Mouse (Mus musculus) intestine, embryonic 16.5 days (tissue): Measurements from ENCODE around the gene Rap1gap2. TPM values are rescaled to one million over a fixed set of nuclear protein-coding genes. Genes with fewer than 3 reads are reported as not detected.

Source experiments
- ATAC-seq: fragments of 200-750 bp; cut with Nextera tagmentation; 2 replicates; pipeline ENCODE4 v1.8.0; 2017; ENCODE audit warnings: moderate TSS enrichment, moderate library complexity
- H3K27ac ChIP-seq: fragments of 300-500 bp; sonication (generic); 2 replicates; pipeline ENCODE4 v1.5.1; 2014; ENCODE audit warnings: mild to moderate bottlenecking, low read length
- H3K27me3 ChIP-seq: fragments of 300-500 bp; sonication (generic); replicated peaks from 2 replicates; pipeline ENCODE4 v1.6.1; 2014; ENCODE audit warnings: low read length, control low read depth, mixed read lengths; ENCODE audit not compliant: control insufficient read depth, insufficient read depth
- H3K36me3 ChIP-seq: fragments of 300-500 bp; sonication (generic); 2 replicates; pipeline ENCODE4 v1.6.1; 2014; ENCODE audit warnings: low read length, control low read depth; ENCODE audit not compliant: control insufficient read depth, insufficient read depth
- H3K4me1 ChIP-seq: fragments of 300-500 bp; sonication (generic); 2 replicates; pipeline ENCODE4 v1.6.1; 2014; ENCODE audit warnings: low read length, control low read depth, mixed read lengths; ENCODE audit not compliant: control insufficient read depth, insufficient read depth
- H3K4me2 ChIP-seq: fragments of 300-500 bp; sonication (generic); 2 replicates; pipeline ENCODE4 v1.6.1; 2014; ENCODE audit warnings: low read depth, low read length, control low read depth
- H3K4me3 ChIP-seq: fragments of 300-500 bp; sonication (generic); 2 replicates; pipeline ENCODE4 v1.5.1; 2014; ENCODE audit warnings: mild to moderate bottlenecking, low read length
- H3K9ac ChIP-seq: fragments of 300-500 bp; sonication (generic); 2 replicates; pipeline ENCODE4 v1.6.1; 2014; ENCODE audit warnings: low read depth, low read length
- H3K9me3 ChIP-seq: fragments of 300-500 bp; sonication (generic); 2 replicates; pipeline ENCODE4 v1.6.1; 2016; ENCODE audit warnings: low read length, control low read depth; ENCODE audit not compliant: control insufficient read depth
- WGBS: fragments of 180-500 bp; shearing (Covaris S2); extraction: QIAGEN DNeasy Blood & Tissue Kit; methylation state at CpG from one replicate; pipeline ENCODE4 v1.1.7; 2014; 5-methylcytosine and 5-hydroxymethylcytosine counted together
- polyA plus RNA-seq: library from polyadenylated mRNA; unstranded; fragments of >200 nt; fragmentation: Nextera tagmentation; extraction: Ambion mirVana; gene quantifications from 2 replicates; pipeline ENCODE4 v1.2.1, GENCODE M21; 2015

The Rap1gap2 gene
- polyA plus RNA-seq, 1 experiment from 2014 or later, result 8.4 TPM

- Histone ChIP-seq H3K27me3 (no peaks in the 10 kb centered on the region), H3K4me1 (peaks cover 6% of the 10 kb centered on the region; the same call in 1 of the 2 replicates), H3K9ac (no peak overlapping the region), H3K27ac (no peak overlapping the region), H3K9me3 (no peaks in the 10 kb centered on the region), H3K4me2 (no peak overlapping the region), H3K4me3 (no peak overlapping the region), H3K36me3 (no peaks in the 10 kb centered on the region)
- 80% methylated on average over 3 of the region's 3 CpGs for WGBS
- no peak for ATAC-seq
These were observed 16.8 kb upstream of the Rap1gap2 start for GRCm38 (mm10) chr11:74627481-74627880.

- Histone ChIP-seq H3K9me3 (no peaks in the 10 kb centered on the region), H3K9ac (no peak overlapping the region), H3K36me3 (no peaks in the 10 kb centered on the region), H3K4me3 (no peak overlapping the region), H3K27ac (no peak overlapping the region), H3K4me2 (no peak overlapping the region), H3K27me3 (peaks cover 10% of the 10 kb centered on the region), H3K4me1 (peaks cover 6% of the 10 kb centered on the region; the same call in 1 of the 2 replicates)
- ATAC-seq, result no peak
These were observed 14.6 kb upstream of the Rap1gap2 start for GRCm38 (mm10) chr11:74625333-74625732.

- Histone ChIP-seq H3K27me3 (peaks cover 18% of the 10 kb centered on the region), H3K9ac (no peak overlapping the region), H3K9me3 (no peaks in the 10 kb centered on the region), H3K4me1 (peaks cover 13% of the 10 kb centered on the region; the same call in 1 of the 2 replicates), H3K4me2 (no peak overlapping the region), H3K36me3 (no peaks in the 10 kb centered on the region), H3K27ac (no peak overlapping the region), H3K4me3 (no peak overlapping the region)
- ATAC-seq, result peak; percentile 85
- WGBS, result 58% methylated on average over 6 of the region's 6 CpGs
These were observed 13.0 kb upstream of the Rap1gap2 start for GRCm38 (mm10) chr11:74623693-74624092.

- Histone ChIP-seq H3K4me1 (peaks cover 13% of the 10 kb centered on the region; the same call in 1 of the 2 replicates), H3K4me2 (no peak overlapping the region), H3K36me3 (no peaks in the 10 kb centered on the region), H3K4me3 (no peak overlapping the region), H3K9me3 (no peaks in the 10 kb centered on the region), H3K9ac (no peak overlapping the region), H3K27me3 (peaks cover 18% of the 10 kb centered on the region), H3K27ac (no peak overlapping the region)
- 63% methylated on average over 8 of the region's 8 CpGs for WGBS
- ATAC-seq, result no peak
These were observed 11.4 kb upstream of the Rap1gap2 start for GRCm38 (mm10) chr11:74621974-74622669.

GRCm38 (mm10) chr11:74619956-74620300 is 9.2 kb upstream of the Rap1gap2 start:
- no peak overlapping the region for H3K9ac ChIP-seq
- H3K4me1 ChIP-seq, result peaks cover 13% of the 10 kb centered on the region; the same call in 1 of the 2 replicates
- H3K4me2 ChIP-seq, result peak overlapping the region; percentile 58
- H3K9me3 ChIP-seq, result no peaks in the 10 kb centered on the region
- ATAC-seq, result no peak
- no peaks in the 10 kb centered on the region for H3K36me3 ChIP-seq
- no peak overlapping the region for H3K27ac ChIP-seq
- H3K4me3 ChIP-seq, result peak overlapping the region; percentile 33
- WGBS, result 4% methylated on average over 16 of the region's 16 CpGs
- H3K27me3 ChIP-seq, result peaks cover 18% of the 10 kb centered on the region

GRCm38 (mm10) chr11:74619201-74619955 is 8.7 kb upstream of the Rap1gap2 start, which contains the start of gene Ccdc92b:
Gene Ccdc92b, plus strand, starts transcription at chr11:74619605.
- H3K4me2 ChIP-seq, result peak within 1 kb of the TSS; percentile 58
- peak; percentile 82 for ATAC-seq
- H3K9me3 ChIP-seq, result no peaks in the 10 kb centered on the region
- H3K36me3 ChIP-seq, result no peaks in the 10 kb centered on the region
- no peak within 1 kb of the TSS for H3K9ac ChIP-seq
- peaks cover 18% of the 10 kb centered on the region for H3K27me3 ChIP-seq
- H3K4me3 ChIP-seq, result peak within 1 kb of the TSS; percentile 33
- H3K4me1 ChIP-seq, result peaks cover 13% of the 10 kb centered on the region; the same call in 1 of the 2 replicates
- 1% methylated on average over 55 of the region's 63 CpGs for WGBS
- no peak within 1 kb of the TSS for H3K27ac ChIP-seq

- H3K4me2 ChIP-seq, result no peak overlapping the region
- no peaks in the 10 kb centered on the region for H3K36me3 ChIP-seq
- peaks cover 28% of the 10 kb centered on the region for H3K27me3 ChIP-seq
- no peak overlapping the region for H3K4me3 ChIP-seq
- no peak overlapping the region for H3K9ac ChIP-seq
- WGBS, result 55% methylated on average over 5 of the region's 5 CpGs
- ATAC-seq, result no peak
- H3K27ac ChIP-seq, result no peak overlapping the region
- peaks cover 14% of the 10 kb centered on the region for H3K4me1 ChIP-seq
- H3K9me3 ChIP-seq, result no peaks in the 10 kb centered on the region
These were observed 4.9 kb upstream of the Rap1gap2 start for GRCm38 (mm10) chr11:74615571-74615970.

- Histone ChIP-seq H3K27ac (no peak overlapping the region), H3K4me2 (no peak overlapping the region), H3K36me3 (no peaks in the 10 kb centered on the region), H3K9me3 (no peaks in the 10 kb centered on the region), H3K4me3 (no peak overlapping the region), H3K4me1 (peaks cover 10% of the 10 kb centered on the region), H3K27me3 (peaks cover 31% of the 10 kb centered on the region), H3K9ac (no peak overlapping the region)
- 68% methylated on average over 4 of the region's 4 CpGs for WGBS
- ATAC-seq, result no peak
These were observed 2.7 kb upstream of the Rap1gap2 start for GRCm38 (mm10) chr11:74613428-74613827.

GRCm38 (mm10) chr11:74611437-74611836 is 722 bp upstream of the Rap1gap2 start:
- 9% methylated on average over 7 of the region's 7 CpGs for WGBS
- Histone ChIP-seq H3K9me3 (no peaks in the 10 kb centered on the region), H3K9ac (no peak overlapping the region), H3K4me1 (peaks cover 10% of the 10 kb centered on the region), H3K27ac (no peak overlapping the region), H3K4me2 (no peak overlapping the region; the same call in 1 of the 2 replicates), H3K36me3 (no peaks in the 10 kb centered on the region), H3K4me3 (no peak overlapping the region; the same call in 1 of the 2 replicates), H3K27me3 (peaks cover 31% of the 10 kb centered on the region)
- no peak for ATAC-seq
